Mouse (Mus musculus) activated CD4-positive, CD25-positive, alpha-beta regulatory T cell, adult 4 months (primary cell): Measurements from ENCODE around the gene Brd7. TPM values are rescaled to one million over a fixed set of nuclear protein-coding genes. Genes with fewer than 3 reads are reported as not detected.

ENCODE experiments used
- ATAC-seq: one replicate; pipeline ENCODE4 v1.8.0; 2017
- polyA plus RNA-seq, 2 experiments: library from polyadenylated mRNA; unstranded; fragments of 100-300 nt; shearing (Covaris generic); gene quantifications; one replicate each; pipeline ENCODE4 v1.2.1; 2017

The Brd7 gene
- polyA plus RNA-seq, 2 experiments from 2014 or later = 43.8 to 57.1 TPM

DNA sequence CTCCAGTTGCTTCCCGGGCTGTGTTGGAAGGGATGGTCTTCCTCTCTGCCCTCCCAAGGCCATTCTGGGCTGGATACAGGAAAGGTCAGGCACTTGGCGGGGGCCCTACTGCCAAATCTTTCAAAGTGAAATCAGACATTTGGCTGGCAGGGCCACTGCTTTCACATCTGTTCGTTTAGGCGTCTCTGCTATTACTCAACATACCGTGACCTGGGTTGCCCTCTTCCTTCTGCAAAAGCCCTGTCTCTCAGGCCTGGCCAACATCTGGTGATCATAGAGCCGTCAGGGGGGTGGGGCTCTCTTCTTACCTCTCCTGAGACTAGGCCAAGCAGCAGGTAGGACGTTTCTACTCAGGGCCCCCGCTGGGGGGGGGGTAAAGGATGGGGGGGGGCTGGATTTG is 79.3 kb downstream of the Brd7 start:
- no peak for ATAC-seq

Other genes starting within 250 kb of the Brd7 start
- 10 to 100 TPM; 17.9 to 25.0 TPM for gene Cnep1r1, start 243.4 kb downstream of the Brd7 start, polyA plus RNA-seq
- 10 to 100 TPM; 17.7 to 19.1 TPM for gene Heatr3, start 224.3 kb downstream of the Brd7 start, polyA plus RNA-seq
- gene Tent4b, start 163.0 kb downstream of the Brd7 start, polyA plus RNA-seq = 10 to 100 TPM in 1 of 2 experiments, 1 to 10 TPM in 1; 9.5 to 10.6 TPM
- 10 to 100 TPM; 71.1 to 90.3 TPM for gene Adcy7, start 89.8 kb downstream of the Brd7 start, polyA plus RNA-seq
- not detected for gene Nkd1, start 159.2 kb upstream of the Brd7 start, polyA plus RNA-seq